Mouse (Mus musculus): ENCODE measurements around the gene Gna13.

Gene Gna13

GRCm38 (mm10) chr11:109375412-109375811 is 12.8 kb downstream of the Gna13 start:
- in situ Hi-C loops (cut with MboI), result no loop called here

DNA sequence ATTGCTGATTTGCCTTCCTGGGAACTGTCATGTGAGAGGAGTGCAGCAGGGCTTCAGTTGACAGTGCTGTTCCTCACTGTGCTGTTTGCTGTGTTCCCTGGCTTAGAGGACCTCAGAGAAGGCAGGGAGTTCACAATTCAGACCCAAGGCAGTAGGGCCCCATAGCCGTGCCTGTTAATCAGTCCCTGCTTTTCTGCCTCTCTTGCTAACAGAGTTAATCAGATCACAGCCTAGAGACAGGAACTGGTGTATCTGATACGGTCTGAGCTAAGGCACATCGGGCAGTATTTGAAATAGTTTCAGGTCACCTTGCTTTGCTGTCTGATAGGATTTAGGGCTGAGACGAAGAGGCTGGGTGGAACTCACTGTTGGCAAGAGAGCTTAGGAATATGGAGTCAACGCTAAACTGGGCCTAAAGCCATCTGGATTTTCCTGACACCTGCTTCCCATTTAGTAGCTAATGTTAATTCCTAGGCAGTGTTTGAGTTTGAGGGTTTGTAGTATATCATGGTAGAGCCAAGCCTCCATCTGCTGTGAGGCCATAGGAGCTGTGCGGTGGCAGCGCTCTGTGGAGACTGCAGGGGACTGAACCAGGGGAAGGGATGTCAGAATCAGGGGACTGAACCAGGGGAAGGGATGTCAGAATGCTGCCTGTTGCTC is 14.0 kb downstream of the Gna13 start:
- in situ Hi-C loops (cut with MboI), result no loop called here

DNA sequence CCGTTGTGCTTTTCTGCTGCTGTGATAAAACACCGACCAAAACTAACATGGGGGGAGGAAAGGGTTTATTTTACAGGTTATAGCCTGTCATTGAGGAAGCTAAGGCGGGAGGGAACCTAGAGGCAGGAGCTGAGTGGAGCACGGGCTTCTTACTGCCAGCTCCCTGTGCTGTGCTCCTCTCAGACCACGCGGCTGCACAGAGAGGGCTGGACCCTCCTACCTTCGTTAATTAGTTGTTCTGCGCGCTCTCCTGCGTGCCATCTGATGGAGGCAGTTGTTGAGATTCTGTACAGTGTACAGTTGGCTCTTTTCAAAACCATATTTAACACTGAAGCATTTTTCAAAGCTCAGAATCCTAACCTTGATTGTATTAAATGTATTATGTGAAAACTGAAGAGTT is 14.8 kb downstream of the Gna13 start:
- in situ Hi-C loops (cut with MboI), result no loop called here

DNA sequence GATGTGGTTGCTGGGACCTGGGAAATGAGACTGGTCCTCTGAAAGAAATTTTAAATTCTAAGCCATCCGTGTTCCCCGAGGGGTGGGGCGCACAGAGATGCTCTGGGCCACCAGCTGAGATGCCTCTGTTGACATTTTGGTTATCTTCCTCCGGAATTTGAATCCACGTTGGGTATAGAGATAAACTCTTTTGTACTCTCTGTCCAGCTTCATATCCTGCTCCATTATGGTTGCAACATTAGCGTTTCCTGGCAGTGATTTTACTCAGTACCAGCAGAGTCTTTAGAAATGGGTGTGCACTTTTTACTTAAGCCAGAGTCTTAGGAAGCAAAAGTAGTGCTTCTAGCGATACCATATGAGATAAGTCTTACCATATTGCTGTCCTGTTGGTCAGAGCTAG is 15.4 kb downstream of the Gna13 start:
- in situ Hi-C loops (cut with MboI), result no loop called here

DNA sequence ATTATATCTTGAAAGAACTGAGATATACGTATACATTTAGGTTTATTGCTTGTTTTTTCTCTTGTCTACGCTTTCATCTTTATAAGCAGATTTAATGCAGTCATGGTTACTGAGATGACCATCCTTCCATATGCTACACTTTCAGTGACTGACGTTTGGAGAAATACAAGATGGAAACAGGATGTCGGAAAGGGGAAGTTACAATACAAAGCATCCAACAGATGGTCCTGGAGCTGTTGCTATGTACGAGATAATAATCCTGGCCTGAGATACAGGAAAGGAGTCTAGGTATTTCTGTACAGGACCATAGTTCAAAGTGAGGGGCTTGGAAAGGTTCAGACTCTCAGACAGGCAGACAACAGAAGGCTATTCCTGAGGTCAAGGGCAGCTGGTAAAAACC is 18.0 kb downstream of the Gna13 start:
- in situ Hi-C loops (cut with MboI), result no loop called here

DNA sequence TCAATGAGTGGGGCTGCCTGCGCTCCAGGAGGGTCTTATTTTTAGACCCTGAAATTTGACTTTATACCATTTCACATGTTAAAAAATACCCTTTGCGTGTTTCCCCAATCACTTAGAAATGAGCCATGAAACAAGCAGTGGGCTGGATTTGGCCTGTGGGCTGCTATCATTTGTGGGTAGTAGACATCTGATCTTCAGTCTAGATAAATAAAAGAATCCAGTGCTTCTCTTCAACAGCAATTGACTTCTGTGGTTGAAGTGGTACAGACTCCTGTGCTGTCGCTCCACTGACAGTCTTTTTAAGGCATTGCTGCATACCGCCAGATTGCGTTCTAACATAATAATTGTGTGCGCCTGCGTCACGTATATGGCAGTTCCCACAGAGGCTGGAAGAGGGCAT is 22.7 kb downstream of the Gna13 start:
- in situ Hi-C loops (cut with MboI), result no loop called here

GRCm38 (mm10) chr11:109389046-109389445 is 26.4 kb downstream of the Gna13 start:
- in situ Hi-C loops (cut with MboI), result no loop called here

DNA sequence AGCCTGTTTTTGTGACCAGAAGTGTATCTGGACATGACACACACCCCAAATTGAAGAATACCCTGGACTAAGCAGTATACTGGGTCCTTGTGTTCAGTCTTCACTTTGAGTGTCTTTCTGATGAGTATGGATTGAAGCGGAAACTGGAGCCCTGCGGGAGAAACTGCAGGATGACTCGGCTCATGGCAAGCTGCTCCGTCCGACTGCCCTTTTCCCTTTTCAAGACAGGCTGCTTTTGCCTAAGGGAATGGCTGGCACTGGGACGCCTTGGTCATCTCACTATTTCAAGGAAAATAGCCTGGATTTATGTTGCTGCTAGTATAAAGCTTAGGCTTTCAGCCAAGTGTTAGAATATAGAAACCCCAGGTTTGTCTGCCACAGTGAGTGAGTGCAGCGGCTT is 28.6 kb downstream of the Gna13 start:
- in situ Hi-C loops (cut with MboI), result no loop called here

DNA sequence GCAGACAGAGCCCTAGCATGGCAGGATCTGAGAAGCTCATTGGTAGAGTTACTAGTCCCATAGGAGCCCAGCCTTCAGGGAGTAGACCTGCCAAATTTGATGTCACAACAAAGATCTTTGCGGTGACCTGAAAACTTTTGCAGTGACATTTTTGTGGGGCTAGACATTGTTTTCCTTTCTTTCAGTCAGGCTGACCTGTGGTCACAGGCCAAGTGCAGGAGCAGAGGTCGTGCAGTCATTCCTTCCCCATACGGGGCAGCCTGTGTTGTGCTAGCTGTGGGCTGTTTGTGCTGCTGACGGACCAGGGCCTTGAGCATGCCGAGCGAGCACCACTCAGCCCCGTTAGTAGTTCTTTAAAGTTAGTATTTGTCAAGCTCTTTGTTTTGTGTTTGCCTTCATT is 29.1 kb downstream of the Gna13 start:
- in situ Hi-C loops (cut with MboI), result no loop called here

GRCm38 (mm10) chr11:109392601-109393000 is 30.0 kb downstream of the Gna13 start:
- in situ Hi-C loops (cut with MboI), result no loop called here

DNA sequence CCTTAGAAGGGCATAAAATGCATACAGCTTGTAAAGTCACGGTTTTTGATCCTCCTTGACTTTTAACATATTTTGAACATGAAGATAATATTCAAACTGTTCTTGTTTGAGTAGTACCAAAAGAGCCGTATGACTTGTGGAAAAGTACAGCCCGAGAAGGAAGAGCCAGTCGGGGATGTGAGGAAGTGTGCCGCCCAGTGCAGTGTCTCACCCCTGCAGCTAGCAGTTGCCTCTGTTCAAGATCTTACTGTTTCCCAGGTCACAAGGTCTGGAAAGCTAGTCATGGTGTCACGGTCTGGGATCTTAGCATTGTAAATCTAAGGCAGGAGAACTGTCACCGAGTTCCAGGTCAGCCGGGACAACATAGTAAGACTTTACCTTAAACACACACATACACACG is 32.1 kb downstream of the Gna13 start:
- in situ Hi-C loops (cut with MboI), result no loop called here

GRCm38 (mm10) chr11:109395291-109395690 is 32.7 kb downstream of the Gna13 start:
- in situ Hi-C loops (cut with MboI), result no loop called here

GRCm38 (mm10) chr11:109406431-109406830 is 43.8 kb downstream of the Gna13 start:
- in situ Hi-C loops (cut with MboI), result no loop called here

- in situ Hi-C loops (cut with MboI), result no loop called here
These were observed 47.8 kb downstream of the Gna13 start for GRCm38 (mm10) chr11:109410197-109410980.

DNA sequence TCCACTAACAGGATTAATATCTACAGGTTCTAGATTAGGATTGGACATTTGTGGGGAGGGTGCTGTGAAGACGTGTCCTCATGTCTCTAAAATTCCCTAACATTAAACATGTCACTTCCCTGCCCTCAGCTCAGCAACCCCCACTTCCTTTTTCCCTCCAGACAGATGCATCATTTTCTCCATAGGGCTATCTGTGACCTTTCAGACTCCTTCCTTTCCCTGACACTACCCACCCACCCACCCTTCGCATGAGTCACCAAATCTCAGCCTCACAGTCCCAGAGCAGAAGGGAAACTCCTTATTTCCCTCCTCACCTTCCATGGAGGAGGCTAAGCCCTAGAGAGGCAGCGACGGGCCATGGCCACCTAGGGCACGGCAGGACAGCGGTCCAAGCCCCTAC is 51.0 kb downstream of the Gna13 start, which contains the start of gene 9930022D16Rik:
Gene 9930022D16Rik (plus strand): TSS at position 301 of the 400 bp plus-strand sequence.
- in situ Hi-C loops (cut with MboI), result no loop called here

- in situ Hi-C loops (cut with MboI), result no loop called here
These were observed 52.2 kb downstream of the Gna13 start for GRCm38 (mm10) chr11:109414802-109415201.

DNA sequence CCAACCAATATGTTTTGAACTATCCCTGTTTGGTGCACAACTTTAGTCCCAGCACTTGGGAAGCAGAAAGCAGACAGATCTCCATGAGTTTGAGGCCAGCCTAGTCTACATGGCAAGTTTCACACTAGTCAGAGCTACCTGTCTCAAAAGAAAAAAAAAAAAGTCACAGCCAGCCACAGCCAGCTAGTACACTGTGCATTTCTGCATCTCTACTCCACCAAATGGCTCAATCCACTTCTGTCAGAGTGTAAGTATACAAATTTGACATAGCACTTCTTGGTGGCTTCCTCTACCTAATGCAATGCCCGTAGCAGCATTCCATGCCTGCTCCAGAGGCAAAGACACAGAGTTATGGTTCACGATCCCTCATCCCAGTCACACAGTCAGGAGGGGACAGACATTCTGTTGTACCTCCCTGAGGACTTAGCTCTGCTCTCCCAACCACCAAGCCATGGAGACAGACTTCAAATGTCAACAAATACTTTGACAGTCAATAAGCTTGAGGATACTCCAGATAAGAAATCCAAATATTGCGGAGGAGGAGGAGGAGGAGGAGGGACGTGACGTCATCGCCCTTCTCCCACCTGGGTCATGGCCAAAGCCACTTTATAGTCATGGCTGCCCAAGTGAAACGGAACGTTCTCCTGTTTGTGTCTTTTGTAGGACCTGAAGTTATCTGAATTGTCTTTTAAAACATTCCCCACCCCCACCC is 54.2 kb downstream of the Gna13 start:
- in situ Hi-C loops (cut with MboI), result no loop called here

DNA sequence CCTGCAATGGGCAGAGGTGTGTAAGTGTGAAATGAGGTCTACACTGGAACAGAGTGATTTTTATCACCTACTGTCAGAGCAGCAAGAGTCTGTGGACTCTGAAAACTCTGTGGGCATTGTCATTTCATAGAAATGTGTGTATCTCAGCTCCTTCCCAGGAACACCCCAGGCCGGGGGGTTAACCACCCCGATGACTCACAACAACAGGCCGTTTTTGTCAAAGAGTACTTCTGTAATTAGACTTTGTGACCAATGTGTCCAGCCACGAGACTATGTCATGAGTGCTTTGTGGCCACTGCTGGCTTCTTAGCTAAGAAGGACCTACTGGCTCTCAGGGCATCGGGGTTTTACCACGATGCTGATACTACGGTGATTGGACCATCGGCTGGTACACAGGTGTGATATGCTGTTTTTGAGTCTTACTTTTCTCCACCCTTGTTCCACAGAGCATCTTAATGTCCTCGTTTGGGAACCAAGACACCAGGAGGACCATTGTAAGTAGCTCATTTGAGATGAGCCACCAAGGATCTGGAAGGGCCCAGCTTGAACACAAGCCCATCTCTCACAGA is 54.9 kb downstream of the Gna13 start:
- in situ Hi-C loops (cut with MboI), result no loop called here

DNA sequence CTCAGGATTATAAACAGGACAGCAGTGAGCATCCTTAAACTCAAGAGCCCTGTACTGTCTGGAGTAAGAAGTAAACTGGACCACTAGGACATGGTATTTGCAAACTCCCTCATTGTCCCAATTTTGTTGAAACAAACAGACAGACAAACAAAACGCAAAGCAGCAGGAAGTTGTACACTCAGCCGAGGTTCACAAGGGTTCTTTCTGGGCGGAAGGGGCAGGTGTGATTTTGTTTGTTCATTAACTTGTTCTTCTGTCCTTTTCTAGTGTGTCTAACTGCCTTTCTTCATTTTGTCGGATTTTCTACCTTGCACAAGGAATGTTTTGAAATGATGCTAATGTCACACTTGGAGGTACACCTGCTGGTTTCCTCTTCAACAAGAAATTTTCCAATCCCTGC is 56.8 kb downstream of the Gna13 start:
- in situ Hi-C loops (cut with MboI), result no loop called here

GRCm38 (mm10) chr11:109419961-109420566 is 57.4 kb downstream of the Gna13 start:
- in situ Hi-C loops (cut with MboI), result no loop called here

GRCm38 (mm10) chr11:109420567-109420962 is 57.9 kb downstream of the Gna13 start:
- in situ Hi-C loops (cut with MboI), result no loop called here

DNA sequence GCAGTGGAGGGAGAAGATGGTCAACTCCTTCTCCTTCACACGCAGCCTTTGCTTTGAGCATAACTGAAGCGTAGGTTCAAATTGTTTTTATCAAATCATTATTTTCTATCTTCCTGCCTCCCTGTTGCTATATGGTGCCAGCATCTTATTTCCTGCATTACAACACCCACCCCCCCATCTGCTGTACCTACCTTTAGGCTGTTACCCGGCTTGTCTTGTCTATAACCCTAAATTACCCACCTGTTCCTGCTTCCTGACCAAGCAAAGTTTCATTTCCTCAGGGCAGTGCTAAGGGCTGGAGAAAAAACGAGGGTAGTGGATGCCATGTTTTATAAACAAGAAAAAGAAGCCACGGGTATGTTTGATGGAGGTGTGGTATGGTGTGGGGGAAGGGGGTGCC is 58.6 kb downstream of the Gna13 start:
- in situ Hi-C loops (cut with MboI), result no loop called here

Measured in mature B cell (primary cell).